Mouse (Mus musculus) stomach, embryonic 15.5 days (tissue): ENCODE results near the gene Itgav. TPM values are rescaled to one million over a fixed set of nuclear protein-coding genes. Genes with fewer than 3 reads are reported as not detected.

ENCODE experiments used
- ATAC-seq: fragments of 200-750 bp; cut with Nextera tagmentation; 2 replicates; pipeline ENCODE4 v1.8.0; 2017; ENCODE audit warnings: low read depth, moderate number of reproducible peaks, moderate TSS enrichment; ENCODE audit not compliant: insufficient read depth, low FRiP score
- H3K27ac ChIP-seq: fragments of 300-500 bp; sonication (generic); 2 replicates; pipeline ENCODE4 v1.5.1; 2015; ENCODE audit warnings: mild to moderate bottlenecking, inconsistent platforms
- H3K27me3 ChIP-seq: fragments of 300-500 bp; sonication (generic); replicated peaks from 2 replicates; pipeline ENCODE4 v1.6.1; 2015; ENCODE audit warnings: inconsistent platforms
- H3K36me3 ChIP-seq: fragments of 300-500 bp; sonication (generic); 2 replicates; pipeline ENCODE4 v1.6.1; 2015; ENCODE audit warnings: inconsistent platforms
- H3K4me1 ChIP-seq: fragments of 300-500 bp; sonication (generic); 2 replicates; pipeline ENCODE4 v1.6.1; 2015; ENCODE audit warnings: inconsistent platforms
- H3K4me2 ChIP-seq: fragments of 300-500 bp; sonication (generic); 2 replicates; pipeline ENCODE4 v1.6.1; 2015; ENCODE audit warnings: mild to moderate bottlenecking, inconsistent platforms
- H3K4me3 ChIP-seq: fragments of 300-500 bp; sonication (generic); replicated peaks from 2 replicates; pipeline ENCODE4 v1.5.1; 2015; ENCODE audit warnings: inconsistent platforms
- H3K9ac ChIP-seq: fragments of 300-500 bp; sonication (generic); 2 replicates; pipeline ENCODE4 v1.6.1; 2015; ENCODE audit warnings: inconsistent platforms
- H3K9me3 ChIP-seq: fragments of 300-500 bp; sonication (generic); 2 replicates; pipeline ENCODE4 v1.6.1; 2016; ENCODE audit warnings: inconsistent platforms
- WGBS: fragments of 180-500 bp; shearing (Covaris S2); methylation state at CpG from one replicate; pipeline ENCODE4 v1.1.7; 2015; 5-methylcytosine and 5-hydroxymethylcytosine counted together
- polyA plus RNA-seq: library from polyadenylated mRNA; unstranded; fragments of >200 nt; fragmentation: Nextera tagmentation; extraction: Ambion mirVana; gene quantifications from 2 replicates; pipeline ENCODE4 v1.2.1, GENCODE M21; 2015

Gene Itgav
- polyA plus RNA-seq, 1 experiment from 2014 or later, result 83.1 TPM

GRCm38 (mm10) chr2:83758606-83759215, 34.5 kb downstream of the Itgav start:
- H3K27ac ChIP-seq, result peak overlapping the region; percentile 31
- H3K4me2 ChIP-seq, result no peak overlapping the region
- H3K9ac ChIP-seq, result no peak overlapping the region
- H3K4me3 ChIP-seq, result no peak overlapping the region
- no peak for ATAC-seq
- H3K9me3 ChIP-seq, result no peaks in the 10 kb centered on the region
- 0 out of 2 replicates have a peak, but pooled peaks cover 7% of the 10 kb centered on the region for H3K4me1 ChIP-seq
- WGBS, result 73% methylated on average over 7 of the region's 7 CpGs
- H3K36me3 ChIP-seq, result no peaks in the 10 kb centered on the region
- H3K27me3 ChIP-seq, result no peaks in the 10 kb centered on the region

GRCm38 (mm10) chr2:83759216-83759648, 35.0 kb downstream of the Itgav start:
- no peak; the same call in 1 of the 2 replicates for ATAC-seq
- Histone ChIP-seq H3K4me1 (0 out of 2 replicates have a peak, but pooled peaks cover 7% of the 10 kb centered on the region), H3K27ac (no peak overlapping the region; the same call in 1 of the 2 replicates), H3K4me3 (no peak overlapping the region), H3K27me3 (no peaks in the 10 kb centered on the region), H3K9ac (no peak overlapping the region), H3K9me3 (no peaks in the 10 kb centered on the region), H3K4me2 (no peak overlapping the region), H3K36me3 (no peaks in the 10 kb centered on the region)
- 55% methylated on average over 11 of the region's 11 CpGs for WGBS

- H3K4me1 ChIP-seq, result 0 out of 2 replicates have a peak, but pooled peaks cover 7% of the 10 kb centered on the region
Observed at GRCm38 (mm10) chr2:83759667-83760066, 35.5 kb downstream of the Itgav start.

GRCm38 (mm10) chr2:83760112-83760511, 35.9 kb downstream of the Itgav start:
- no peak for ATAC-seq
- no peak overlapping the region for H3K4me3 ChIP-seq
- no peaks in the 10 kb centered on the region for H3K36me3 ChIP-seq
- no peaks in the 10 kb centered on the region for H3K27me3 ChIP-seq
- 0 out of 2 replicates have a peak, but pooled peaks cover 7% of the 10 kb centered on the region for H3K4me1 ChIP-seq
- 36% methylated on average over 1 of the region's 1 CpGs for WGBS
- no peak overlapping the region for H3K9ac ChIP-seq
- no peak overlapping the region for H3K4me2 ChIP-seq
- no peaks in the 10 kb centered on the region for H3K9me3 ChIP-seq
- no peak overlapping the region for H3K27ac ChIP-seq

More at GRCm38 (mm10) chr2:83759667-83760066, 35.5 kb downstream of the Itgav start:
- Histone ChIP-seq H3K36me3 (no peaks in the 10 kb centered on the region), H3K27me3 (no peaks in the 10 kb centered on the region), H3K4me2 (no peak overlapping the region), H3K27ac (no peak overlapping the region), H3K9ac (no peak overlapping the region), H3K9me3 (no peaks in the 10 kb centered on the region), H3K4me3 (no peak overlapping the region)
- ATAC-seq, result peak; percentile 31; the same call in 1 of the 2 replicates
- 39% methylated on average over 5 of the region's 5 CpGs for WGBS

GRCm38 (mm10) chr2:83761506-83761905, 37.3 kb downstream of the Itgav start:
- Histone ChIP-seq H3K27ac (no peak overlapping the region), H3K4me3 (no peak overlapping the region), H3K4me2 (no peak overlapping the region), H3K27me3 (no peaks in the 10 kb centered on the region), H3K9ac (no peak overlapping the region), H3K9me3 (no peaks in the 10 kb centered on the region), H3K4me1 (0 out of 2 replicates have a peak, but pooled peaks cover 7% of the 10 kb centered on the region), H3K36me3 (peaks cover 6% of the 10 kb centered on the region)
- 59% methylated on average over 2 of the region's 2 CpGs for WGBS
- no peak for ATAC-seq

GRCm38 (mm10) chr2:83762106-83762855, 38.1 kb downstream of the Itgav start:
- peaks cover 6% of the 10 kb centered on the region for H3K36me3 ChIP-seq
- no peak overlapping the region for H3K27ac ChIP-seq
- ATAC-seq, result no peak
- no peak overlapping the region for H3K9ac ChIP-seq
- no peak overlapping the region for H3K4me3 ChIP-seq
- H3K9me3 ChIP-seq, result no peaks in the 10 kb centered on the region
- no peaks in the 10 kb centered on the region for H3K27me3 ChIP-seq
- H3K4me1 ChIP-seq, result 0 out of 2 replicates have a peak, but pooled peaks cover 7% of the 10 kb centered on the region
- no peak overlapping the region for H3K4me2 ChIP-seq
- WGBS, result 80% methylated on average over 7 of the region's 7 CpGs

GRCm38 (mm10) chr2:83766058-83766457, 41.9 kb downstream of the Itgav start:
- Histone ChIP-seq H3K36me3 (peaks cover 9% of the 10 kb centered on the region), H3K9ac (no peak overlapping the region), H3K4me3 (no peak overlapping the region)

GRCm38 (mm10) chr2:83766878-83767277, 42.7 kb downstream of the Itgav start:
- Histone ChIP-seq H3K9ac (no peak overlapping the region), H3K4me2 (no peak overlapping the region), H3K9me3 (no peaks in the 10 kb centered on the region), H3K27me3 (no peaks in the 10 kb centered on the region), H3K27ac (no peak overlapping the region), H3K4me1 (no peaks in the 10 kb centered on the region), H3K4me3 (no peak overlapping the region), H3K36me3 (peaks cover 9% of the 10 kb centered on the region)
- 71% methylated on average over 1 of the region's 1 CpGs for WGBS
- no peak for ATAC-seq

More at GRCm38 (mm10) chr2:83766058-83766457, 41.9 kb downstream of the Itgav start:
- WGBS, result 45% methylated on average over 6 of the region's 6 CpGs
- H3K4me2 ChIP-seq, result no peak overlapping the region
- H3K4me1 ChIP-seq, result no peaks in the 10 kb centered on the region
- ATAC-seq, result no peak
- H3K9me3 ChIP-seq, result no peaks in the 10 kb centered on the region
- H3K27me3 ChIP-seq, result no peaks in the 10 kb centered on the region
- no peak overlapping the region for H3K27ac ChIP-seq

GRCm38 (mm10) chr2:83768311-83769047, 44.3 kb downstream of the Itgav start:
- peaks cover 18% of the 10 kb centered on the region for H3K36me3 ChIP-seq
- no peaks in the 10 kb centered on the region for H3K4me1 ChIP-seq
- ATAC-seq, result no peak
- H3K4me2 ChIP-seq, result no peak overlapping the region
- H3K27ac ChIP-seq, result no peak overlapping the region
- H3K9me3 ChIP-seq, result no peaks in the 10 kb centered on the region
- no peaks in the 10 kb centered on the region for H3K27me3 ChIP-seq
- 87% methylated on average over 4 of the region's 4 CpGs for WGBS
- no peak overlapping the region for H3K9ac ChIP-seq
- no peak overlapping the region for H3K4me3 ChIP-seq

GRCm38 (mm10) chr2:83771155-83771812, 47.1 kb downstream of the Itgav start:
- Histone ChIP-seq H3K4me1 (no peaks in the 10 kb centered on the region), H3K9me3 (no peaks in the 10 kb centered on the region), H3K9ac (no peak overlapping the region), H3K36me3 (peaks cover 18% of the 10 kb centered on the region), H3K27me3 (no peaks in the 10 kb centered on the region), H3K4me3 (no peak overlapping the region), H3K27ac (no peak overlapping the region; the same call in 1 of the 2 replicates), H3K4me2 (no peak overlapping the region)
- 58% methylated on average over 7 of the region's 7 CpGs for WGBS
- ATAC-seq, result 0 out of 2 replicates have a peak, but pooled peaks have one; percentile 43

GRCm38 (mm10) chr2:83791330-83792073, 67.3 kb downstream of the Itgav start:
- Histone ChIP-seq H3K27me3 (no peaks in the 10 kb centered on the region), H3K4me1 (no peaks in the 10 kb centered on the region), H3K27ac (no peak overlapping the region), H3K9ac (no peak overlapping the region), H3K36me3 (peaks cover 18% of the 10 kb centered on the region), H3K4me2 (no peak overlapping the region), H3K9me3 (no peaks in the 10 kb centered on the region), H3K4me3 (no peak overlapping the region)
- 92% methylated on average over 20 of the region's 20 CpGs for WGBS
- ATAC-seq, result no peak
